Mouse (Mus musculus): ENCODE measurements around the gene Sgip1.
A peak's percentile ranks its signal among the peaks of the same experiment; 100 is the strongest.

Gene Sgip1

DNA sequence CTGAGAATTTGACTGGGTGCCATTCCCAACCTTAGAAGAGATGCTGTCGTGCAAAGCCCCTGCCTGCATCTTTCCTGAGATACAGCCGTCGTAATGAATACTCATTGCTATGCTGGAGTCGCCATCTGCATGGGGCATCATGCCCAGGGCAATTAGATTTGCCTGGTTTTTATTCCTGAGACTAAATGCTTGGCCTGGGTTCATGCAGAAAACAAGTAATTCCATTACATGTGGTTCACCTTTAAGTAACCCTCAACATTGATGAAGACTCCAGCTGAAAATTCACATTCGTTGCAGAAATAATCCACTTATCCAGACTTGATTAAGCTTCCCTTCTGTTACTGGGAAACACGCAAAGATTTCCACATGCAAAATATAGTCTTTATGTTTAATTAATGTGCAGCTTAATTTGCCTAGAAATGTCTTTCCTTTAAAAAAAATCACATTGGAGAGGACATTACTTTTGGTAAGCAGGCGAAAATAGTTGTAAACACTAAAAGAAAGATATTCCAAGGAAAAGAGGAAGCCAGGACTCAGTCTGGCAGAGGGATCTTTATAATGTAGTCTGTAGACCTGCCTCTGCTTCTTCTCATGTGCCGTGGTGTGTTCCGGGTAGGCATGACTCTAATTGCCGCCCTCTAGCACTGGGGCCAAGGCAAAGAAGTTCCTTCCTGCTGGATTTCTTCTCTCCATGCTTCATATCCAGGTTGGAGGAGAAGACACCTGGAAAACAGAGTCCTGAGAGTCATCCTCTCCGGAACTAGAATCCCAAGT lies 100.0 kb downstream of the Sgip1 start:
- DNase-seq: no peak

DNA sequence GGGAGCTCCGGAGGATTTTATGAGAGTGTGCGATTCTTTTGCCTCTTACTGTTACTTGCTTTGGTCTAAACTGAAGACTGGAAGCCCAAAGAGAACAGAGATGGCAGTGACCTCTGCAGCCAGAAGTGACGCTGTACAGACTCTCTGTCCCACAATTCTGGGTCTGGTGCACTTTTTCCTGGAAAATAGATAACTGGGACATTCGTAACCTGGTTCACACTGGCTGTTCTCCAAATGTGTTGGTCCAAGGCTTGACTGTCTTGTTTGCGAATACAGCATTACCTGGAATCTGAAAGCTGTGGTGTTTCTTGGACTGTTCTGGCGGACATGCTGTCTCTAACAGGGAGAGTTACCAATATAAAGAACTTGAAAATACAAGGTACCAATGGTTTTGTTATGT lies 109.4 kb downstream of the Sgip1 start:
- no peak for DNase-seq

DNA sequence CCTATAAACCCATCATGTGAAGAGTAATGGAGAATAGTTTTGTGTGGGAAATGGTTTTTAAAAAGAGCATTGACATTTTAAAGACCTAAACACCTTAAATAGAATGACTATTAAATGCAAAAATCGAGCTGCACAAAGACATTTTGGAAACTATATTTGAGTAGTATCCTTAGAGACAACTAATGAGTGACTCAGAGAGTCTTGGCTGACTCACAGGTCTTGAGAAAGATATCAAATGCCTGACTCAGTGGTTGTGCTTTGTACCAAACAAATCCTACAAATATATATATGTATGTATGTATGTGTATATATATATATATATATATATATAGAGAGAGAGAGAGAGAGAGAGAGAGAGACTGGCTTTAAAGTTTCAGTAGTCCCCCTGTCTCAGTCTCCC lies 110.1 kb downstream of the Sgip1 start:
- DNase-seq: no peak

DNA sequence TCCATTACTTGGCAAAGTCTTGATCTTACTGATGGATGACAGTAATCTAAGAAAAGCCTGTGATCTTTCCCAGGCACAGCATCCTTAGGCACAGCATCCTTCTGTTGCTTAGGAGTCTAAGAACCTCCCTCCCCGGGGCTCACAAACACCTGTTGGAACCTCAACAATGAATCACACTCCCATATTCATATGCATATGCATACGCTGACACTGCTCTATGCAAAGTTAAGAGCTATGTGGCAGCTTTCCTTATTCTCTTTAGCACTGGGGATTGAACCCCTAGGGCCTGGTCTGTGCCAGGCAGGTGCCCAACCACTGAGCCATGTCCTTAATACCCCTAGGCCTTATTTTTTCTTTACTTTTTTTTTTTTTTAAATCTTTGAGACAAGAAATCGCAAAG lies 111.2 kb downstream of the Sgip1 start:
- no peak for DNase-seq

DNA sequence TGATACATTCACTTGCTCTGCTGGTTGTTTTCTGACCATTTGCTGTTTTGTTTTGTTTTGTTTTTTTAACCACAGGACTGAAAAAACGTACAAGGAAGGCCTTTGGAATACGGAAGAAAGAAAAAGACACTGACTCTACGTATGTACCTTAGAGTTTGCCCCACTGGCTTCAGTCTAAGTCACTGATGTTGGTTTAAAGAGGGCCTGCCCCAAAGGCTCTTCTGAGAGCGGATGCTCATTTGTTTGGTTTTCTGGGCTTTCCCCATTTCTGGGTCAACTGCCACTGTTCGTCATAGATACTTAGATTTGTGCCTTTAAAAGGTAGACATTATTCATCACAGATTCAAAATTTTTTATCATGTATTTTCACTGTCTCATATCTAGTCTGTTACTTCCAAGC lies 111.7 kb downstream of the Sgip1 start:
- no peak for DNase-seq

DNA sequence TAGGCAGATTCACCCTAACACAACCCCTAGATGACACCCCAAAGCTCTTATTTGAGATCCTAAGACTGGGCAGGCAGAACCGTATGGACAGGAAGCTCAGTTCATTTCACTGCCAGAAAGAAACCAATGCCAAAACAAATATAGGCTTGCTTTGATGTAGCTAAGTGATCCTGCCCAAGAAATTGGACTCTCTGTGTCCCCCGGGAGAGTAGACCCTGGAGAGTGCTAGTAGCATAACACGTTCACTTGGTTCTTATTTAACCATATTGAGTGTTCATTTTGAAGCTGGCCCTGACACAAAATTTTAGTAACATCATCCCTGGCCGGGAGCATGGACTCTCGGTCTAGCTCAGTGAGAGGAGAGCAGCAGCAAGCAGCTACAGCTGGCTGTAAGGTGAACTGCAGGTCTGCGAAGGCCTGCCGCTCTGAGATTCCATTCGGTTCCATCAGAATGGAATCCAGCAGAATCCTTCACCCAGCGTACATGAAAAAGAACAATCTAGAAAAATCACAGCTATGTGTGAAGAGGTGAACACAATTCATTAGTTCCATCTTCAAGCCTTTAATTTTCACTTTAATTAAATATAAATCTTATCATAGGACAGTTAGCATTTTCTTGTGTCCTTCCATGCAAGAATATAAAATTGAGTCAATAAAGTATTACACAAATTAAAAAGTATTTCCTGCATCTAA lies 112.4 kb downstream of the Sgip1 start:
- no peak for DNase-seq

DNA sequence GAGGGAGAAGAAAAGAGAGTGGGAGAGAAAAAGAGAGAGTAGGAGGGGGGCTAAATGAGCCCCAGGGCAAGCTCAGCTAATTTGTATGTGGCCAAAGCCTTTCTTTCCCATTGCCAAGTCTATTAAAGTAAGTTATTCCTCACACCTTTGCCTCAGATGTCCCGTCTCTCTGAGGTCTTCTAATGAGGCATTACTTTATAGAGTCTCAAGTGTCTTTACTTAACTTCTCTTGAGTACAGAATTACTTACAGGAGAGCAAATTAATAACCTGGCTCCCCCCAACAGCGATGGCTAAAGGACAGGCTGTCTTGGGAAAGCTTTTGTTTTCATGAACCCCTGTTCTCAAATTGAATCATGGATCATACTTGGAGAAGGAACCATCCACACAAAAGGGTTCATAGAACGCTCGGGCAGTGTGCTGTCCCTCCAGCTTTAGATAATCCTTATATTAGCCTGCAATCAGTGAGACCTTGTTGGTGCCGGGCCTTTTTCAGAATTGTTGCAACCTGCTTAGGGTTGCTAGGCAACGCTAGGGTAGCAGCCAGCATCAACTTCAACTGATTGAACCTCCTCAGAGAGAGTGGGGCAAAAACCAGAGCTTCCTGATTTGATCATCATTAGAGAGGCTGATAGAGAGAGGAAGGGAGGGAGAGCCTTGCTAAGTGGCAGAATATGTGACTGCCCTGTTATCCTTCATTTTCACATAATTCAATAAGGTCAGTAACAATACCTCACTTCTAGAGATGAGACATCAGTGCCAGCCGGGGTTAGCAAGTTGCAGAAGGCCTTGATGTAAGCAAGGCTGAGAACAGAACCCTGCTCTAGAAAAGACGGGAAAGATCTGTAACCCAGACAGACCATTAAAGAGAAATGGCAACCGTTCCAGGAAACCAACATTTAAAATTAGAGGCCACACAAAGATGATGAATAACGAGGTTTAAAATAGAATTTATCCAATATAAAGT lies 114.1 kb downstream of the Sgip1 start:
- DNase-seq: no peak

DNA sequence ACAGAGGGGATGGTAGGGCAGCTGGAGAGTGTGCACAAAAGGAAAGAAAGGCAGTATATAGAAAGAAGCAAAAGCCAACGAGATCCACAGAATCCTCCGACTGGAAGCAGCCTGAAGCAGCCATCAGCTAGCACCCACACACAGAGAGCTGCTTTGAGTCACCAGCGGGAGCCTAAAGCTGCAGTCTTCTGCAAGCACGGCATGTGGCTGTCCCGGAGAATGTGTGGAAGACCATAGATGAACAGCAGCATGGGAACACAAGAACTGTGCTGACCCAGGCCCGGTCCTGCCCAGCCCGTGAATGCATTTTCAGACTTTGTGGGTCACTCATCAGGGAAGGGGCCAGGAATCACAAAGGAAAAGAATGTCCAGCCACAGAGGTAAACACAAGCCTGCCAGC lies 115.0 kb downstream of the Sgip1 start:
- no peak for DNase-seq

DNA sequence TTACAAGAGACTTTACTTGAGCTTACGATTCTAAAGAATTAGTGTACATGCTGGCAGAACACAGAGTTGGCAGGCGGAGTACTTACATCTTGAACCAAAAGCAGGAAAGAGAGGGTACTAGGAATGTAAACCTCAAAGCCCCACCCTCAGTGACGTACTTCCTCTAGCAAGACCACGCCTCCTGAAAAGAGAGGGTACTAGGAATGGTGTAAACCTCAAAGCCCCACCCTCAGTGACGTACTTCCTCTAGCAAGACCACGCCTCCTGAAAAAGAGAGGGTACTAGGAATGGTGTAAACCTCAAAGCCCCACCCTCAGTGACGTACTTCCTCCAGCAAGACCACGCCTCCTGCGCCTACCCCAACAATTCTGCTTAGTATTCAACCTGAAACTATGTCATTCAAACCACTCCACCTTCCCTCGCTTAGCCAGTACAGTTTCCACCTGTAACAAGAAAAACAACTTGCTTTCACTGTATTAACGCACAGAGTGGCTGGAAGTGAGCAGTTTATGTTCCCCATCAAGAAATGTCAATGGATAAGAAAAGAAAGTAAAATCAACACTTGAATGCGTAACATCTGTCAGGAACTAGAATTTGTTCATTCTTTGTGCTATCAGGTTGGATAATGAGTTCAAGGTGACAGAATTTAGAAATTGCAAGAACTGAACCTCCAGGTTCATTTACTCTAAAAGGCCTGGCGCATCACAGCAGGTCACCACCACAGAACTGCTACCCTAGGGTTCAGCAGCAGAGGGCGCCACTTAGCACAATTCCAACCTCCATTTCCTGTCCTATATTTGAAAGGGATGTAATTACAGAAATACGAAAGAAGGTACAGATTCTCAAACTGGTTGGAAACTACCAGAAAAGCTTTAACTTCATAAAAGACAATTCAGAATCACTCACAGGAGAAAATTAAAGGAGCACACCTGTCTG lies 118.4 kb downstream of the Sgip1 start:
- DNase-seq: peak; percentile 26

DNA sequence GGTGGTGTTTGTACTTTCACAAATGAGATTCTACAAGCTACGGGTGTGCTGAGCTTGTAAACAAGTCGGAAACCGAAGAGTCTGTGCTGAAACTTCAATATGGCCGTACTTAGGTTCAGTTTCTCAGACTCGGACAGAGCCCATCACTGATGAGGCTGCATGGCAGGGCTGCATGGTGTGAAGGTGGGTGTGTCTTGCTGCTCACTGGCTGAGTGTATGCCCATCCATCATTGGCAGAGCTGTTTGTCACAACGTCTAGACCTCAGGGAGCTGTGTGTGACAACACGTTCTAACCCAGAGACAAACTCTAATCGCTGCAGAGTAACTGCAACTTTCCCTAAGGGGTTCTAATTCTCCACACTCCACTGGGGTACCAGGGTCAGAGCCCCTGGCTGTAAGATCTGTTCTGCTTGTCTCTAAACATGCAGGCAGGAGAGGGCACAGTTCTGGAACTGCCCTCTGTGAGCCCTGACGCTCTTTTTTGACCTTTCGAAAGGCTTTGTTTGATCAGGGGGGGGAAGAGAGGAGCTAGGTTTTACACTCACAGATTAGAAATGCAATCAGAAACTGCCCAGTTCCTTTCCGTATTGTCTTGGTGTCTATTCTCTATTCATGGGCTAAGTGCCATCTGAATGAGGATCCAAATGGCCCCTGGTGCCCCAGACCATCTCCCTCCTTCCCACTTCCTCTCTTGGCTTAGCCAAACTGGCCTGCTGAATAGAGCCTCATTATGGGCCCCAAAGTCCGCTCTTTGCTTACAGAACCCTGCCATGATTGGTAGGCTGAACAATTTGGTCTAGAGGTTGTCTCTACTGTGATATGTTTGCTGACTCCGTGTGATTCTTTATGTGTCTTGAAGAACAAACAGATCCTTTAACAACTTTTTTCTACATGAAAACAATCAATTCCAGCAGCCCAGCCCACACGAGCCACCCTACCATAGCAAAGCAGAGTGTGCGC lies 121.9 kb downstream of the Sgip1 start:
- no peak for DNase-seq

DNA sequence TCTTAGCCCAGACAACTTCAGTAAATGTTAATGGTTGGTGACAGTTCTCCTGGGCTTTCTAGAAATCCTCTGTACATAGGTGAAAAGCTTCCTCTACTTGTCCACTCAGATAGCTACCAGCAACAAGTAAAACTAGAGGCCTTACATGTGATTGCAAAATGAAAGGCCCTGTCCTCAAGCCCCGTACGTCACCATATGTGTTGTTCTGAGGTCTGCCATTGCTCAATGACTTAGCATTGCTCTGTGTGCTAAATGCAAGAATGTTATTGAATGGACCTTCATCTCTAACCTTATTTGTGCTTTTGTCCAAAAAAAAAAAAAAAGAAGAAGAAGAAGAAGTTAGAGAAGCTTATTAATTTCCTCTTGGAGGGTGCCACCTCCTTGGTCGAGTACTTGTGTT lies 125.4 kb downstream of the Sgip1 start:
- no peak for DNase-seq

DNA sequence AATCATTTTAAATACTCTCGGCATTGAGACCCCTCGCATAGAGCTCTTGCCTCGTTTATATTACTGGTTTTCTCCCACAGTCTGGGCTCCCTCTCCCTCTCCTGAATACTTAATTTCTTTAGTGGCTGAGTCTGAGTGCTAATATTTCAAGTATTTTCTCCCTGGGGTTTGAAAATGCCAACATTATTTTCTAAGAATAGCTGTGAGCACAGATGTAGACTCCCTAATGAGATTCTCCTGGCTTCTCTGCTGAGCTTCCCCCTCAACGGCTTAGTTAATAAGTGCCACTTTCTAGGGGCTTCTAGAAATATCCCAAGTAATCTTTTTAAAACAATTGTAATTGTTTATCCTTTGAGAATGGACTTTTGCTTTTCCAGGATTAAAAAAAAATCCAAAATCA lies 130.2 kb downstream of the Sgip1 start:
- no peak for DNase-seq

DNA sequence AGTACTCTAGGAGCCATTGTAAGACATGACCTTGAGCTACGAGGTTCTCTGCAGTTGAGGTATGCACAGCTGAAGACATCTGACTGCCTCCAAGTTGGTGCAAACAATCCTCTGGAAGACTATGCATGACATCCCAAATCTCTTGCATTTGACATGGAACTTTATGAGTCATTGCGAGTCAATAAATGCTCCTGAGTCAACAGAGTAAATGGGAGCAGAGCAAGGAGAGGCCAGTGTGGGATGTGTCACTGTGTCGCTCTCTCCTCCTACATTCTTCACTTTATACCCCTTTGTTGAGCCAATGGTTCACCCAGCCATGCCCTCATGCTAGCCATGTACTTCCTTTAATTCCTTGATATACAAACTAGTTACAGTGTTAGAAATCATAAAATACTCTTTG lies 142.0 kb downstream of the Sgip1 start:
- no peak for DNase-seq

DNA sequence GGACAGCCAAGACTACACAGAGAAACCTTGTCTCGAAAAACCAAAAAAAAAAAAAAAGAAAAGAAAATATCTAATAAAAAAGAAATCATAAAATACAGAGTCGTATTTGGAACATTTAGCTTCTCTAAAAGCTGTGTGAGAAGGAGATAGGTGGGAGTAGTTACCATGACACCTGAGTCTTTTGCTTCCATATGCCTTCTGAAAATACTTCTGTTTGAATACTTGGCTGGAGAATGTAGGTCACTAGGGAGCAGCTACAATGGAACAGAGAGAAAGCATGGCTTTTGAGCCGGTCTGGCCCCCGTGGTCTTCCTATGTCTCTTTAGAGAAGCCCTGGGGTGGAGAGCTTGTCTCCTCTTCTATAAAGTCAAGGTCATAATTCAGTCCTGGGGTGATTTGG lies 143.1 kb downstream of the Sgip1 start:
- DNase-seq: no peak

DNA sequence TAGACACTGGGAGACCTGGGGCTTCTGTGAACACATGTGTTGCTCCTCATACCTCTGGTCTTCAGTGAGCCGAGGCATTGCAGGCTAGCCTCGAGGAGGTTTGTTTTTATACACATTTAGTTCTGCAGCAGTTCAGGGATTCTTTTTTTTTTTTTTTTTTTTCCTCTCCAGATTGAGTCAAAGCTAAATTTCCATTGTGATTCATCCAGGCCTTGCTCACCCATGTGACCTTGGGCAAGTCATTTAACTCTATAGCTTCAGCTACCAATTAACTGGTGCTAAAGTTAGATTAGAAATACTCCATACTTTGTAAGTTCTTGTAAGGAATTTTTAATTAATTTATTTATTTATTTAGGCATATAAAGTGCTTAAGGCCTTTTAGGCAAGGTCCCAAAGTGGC lies 145.4 kb downstream of the Sgip1 start:
- no peak for DNase-seq

DNA sequence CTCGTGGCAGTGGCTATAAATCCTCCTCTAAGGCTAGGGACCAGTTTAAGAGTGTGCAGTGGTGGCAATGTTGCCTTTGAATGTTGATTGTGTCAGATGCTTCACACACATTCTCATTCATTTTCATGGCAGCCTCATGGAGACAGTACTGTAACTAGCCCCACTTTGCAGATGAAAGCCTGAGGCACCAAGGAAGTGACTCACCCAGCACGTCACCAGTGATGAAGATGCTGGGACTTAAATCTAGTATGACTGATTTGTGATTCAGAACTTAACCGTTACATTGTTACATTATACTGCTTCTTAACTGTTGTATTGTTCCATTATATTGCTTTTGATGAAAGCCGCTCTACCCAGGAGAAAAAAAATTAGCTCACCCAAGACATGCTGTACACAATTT lies 145.8 kb downstream of the Sgip1 start:
- no peak for DNase-seq

DNA sequence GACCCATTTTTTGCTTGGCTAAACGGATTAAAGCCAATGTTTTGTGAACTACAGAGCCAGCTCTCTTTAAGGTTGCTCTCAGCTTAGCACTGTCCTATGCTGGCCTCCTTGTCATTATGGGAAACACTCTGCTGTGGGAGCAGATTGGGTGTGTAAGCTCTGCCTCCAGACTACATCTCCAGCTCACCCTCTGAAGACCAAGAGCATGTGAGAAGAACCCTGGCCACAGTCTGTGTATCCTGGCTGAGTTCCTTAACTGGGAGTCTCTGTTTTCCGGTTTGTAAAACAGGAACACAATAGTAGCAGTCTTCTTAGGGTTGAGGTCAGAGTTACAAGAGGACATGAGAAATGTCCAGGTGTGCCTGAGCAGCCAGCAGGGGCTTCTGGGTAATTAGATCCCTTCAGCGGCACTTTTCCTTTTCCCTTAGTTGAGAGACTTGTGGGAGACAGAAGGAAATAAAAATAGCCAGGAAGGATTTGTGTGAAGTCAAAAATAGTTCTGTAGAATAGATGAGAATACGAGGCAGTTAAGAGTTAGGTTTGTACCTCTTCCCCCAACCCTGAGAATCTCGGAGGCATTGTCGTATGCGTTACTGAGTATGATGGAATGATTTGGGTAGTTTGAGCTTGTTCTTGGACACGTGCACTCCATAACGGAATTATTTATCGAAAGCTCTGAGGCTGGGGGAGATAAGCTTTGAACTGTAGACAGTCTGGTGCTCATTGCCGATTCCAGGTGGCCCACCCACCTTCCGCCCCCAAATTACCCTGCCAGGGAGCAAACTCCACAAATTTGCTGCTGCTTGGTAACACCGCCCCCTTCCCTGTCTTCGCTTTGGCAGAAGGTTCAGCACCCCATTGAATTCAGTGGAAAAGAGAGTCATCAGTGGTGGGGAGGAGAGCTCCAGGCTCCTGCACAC lies 146.9 kb downstream of the Sgip1 start:
- no peak for DNase-seq

DNA sequence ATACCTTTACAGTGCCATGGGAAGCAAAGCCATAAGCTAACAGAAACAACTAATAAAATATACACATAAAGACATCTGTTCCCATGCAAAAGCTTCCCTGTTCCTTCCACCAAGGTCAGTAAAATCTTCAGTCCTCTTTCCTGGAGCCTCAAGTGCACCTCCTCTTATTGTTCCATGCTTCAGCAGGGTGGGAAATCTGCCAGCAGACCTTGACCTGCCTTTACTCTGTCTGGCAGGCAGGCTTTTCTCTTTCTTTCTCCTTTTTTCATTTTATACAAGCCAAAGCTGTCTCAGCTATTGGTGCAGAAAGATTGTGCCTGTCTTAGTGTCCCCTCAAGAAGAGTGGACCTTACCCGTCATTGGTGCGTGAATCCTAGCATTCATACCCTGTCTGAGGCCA lies 154.8 kb downstream of the Sgip1 start:
- DNase-seq: no peak

DNA sequence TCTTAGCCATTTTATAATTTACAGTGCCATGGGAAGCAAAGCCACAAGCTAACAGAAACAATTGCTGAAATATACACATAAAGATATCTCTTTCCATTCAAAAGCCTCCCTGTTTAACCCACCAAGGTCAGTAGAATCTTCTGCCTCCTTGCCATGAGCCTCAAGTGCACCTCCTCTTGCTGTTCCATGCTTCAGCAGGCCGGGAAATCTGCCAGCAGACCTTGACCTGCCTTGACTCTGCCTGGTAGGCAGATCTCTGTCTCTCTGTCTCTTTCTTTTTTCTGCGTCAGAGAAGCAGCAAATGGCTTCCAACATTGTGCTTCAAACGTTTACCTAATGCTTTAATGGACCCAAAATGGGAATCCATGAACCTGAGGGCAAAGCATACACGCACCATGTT lies 157.9 kb downstream of the Sgip1 start:
- DNase-seq: peak; percentile 7

DNA sequence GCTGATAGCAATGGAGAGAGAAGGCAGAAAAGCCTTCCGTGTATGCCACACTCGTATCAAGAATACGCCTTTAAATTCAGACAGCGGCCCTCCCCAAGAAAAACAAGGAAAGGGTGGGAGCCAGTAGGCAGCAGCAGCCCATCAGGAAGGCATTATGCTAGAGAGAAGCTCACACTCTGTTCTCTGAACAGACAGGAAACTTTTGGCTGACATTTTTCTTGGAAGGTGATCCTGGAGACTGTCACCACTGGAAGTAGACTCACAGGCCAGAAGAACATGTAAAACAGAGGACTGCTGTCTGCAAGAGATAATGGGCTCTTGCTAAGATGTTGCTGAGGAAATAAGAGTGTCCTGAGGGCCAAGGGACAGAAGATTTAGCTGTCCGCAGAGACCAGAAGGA lies 158.6 kb downstream of the Sgip1 start:
- peak; percentile 63 for DNase-seq
